Mouse (Mus musculus) kidney, embryonic 16.5 days (tissue): ENCODE results near the gene Tdrd7. TPM values are rescaled to one million over a fixed set of nuclear protein-coding genes. Genes with fewer than 3 reads are reported as not detected.

ENCODE experiments used
- ATAC-seq: fragments of 200-750 bp; cut with Nextera tagmentation; 2 replicates; pipeline ENCODE4 v1.8.0; 2017; ENCODE audit warnings: moderate TSS enrichment; ENCODE audit not compliant: low FRiP score, low TSS enrichment
- H3K27ac ChIP-seq: fragments of 300-500 bp; sonication (generic); 2 replicates; pipeline ENCODE4 v1.5.1; 2014; ENCODE audit warnings: low read length
- H3K27me3 ChIP-seq: fragments of 300-500 bp; sonication (generic); 2 replicates; pipeline ENCODE4 v1.6.1; 2014; ENCODE audit warnings: low read length, control low read depth, mixed read lengths; ENCODE audit not compliant: insufficient read depth
- H3K36me3 ChIP-seq: fragments of 300-500 bp; sonication (generic); 2 replicates; pipeline ENCODE4 v1.6.1; 2014; ENCODE audit warnings: low read length, control low read depth, mixed read lengths; ENCODE audit not compliant: insufficient read depth
- H3K4me1 ChIP-seq: fragments of 300-500 bp; sonication (generic); 2 replicates; pipeline ENCODE4 v1.6.1; 2014; ENCODE audit warnings: low read length, control low read depth, mixed read lengths; ENCODE audit not compliant: insufficient read depth
- H3K4me2 ChIP-seq: fragments of 300-500 bp; sonication (generic); replicated peaks from 2 replicates; pipeline ENCODE4 v1.6.1; 2014; ENCODE audit warnings: low read depth, low read length
- H3K4me3 ChIP-seq: fragments of 300-500 bp; sonication (generic); 2 replicates; pipeline ENCODE4 v1.5.1; 2014; ENCODE audit warnings: mild to moderate bottlenecking, low read length
- H3K9ac ChIP-seq: fragments of 300-500 bp; sonication (generic); replicated peaks from 2 replicates; pipeline ENCODE4 v1.6.1; 2014; ENCODE audit warnings: low read length
- H3K9me3 ChIP-seq: fragments of 300-500 bp; sonication (generic); 2 replicates; pipeline ENCODE4 v1.6.1; 2016; ENCODE audit warnings: low read length, control low read depth
- WGBS: fragments of 180-500 bp; shearing (Covaris S2); extraction: QIAGEN DNeasy Blood & Tissue Kit; methylation state at CpG from one replicate; pipeline ENCODE4 v1.1.7; 2014; 5-methylcytosine and 5-hydroxymethylcytosine counted together
- polyA plus RNA-seq: library from polyadenylated mRNA; unstranded; fragments of >200 nt; fragmentation: Nextera tagmentation; extraction: Ambion mirVana; gene quantifications from 2 replicates; pipeline ENCODE4 v1.2.1, GENCODE M21; 2015

The Tdrd7 gene
- polyA plus RNA-seq, 1 experiment from 2014 or later = 20.1 TPM

DNA sequence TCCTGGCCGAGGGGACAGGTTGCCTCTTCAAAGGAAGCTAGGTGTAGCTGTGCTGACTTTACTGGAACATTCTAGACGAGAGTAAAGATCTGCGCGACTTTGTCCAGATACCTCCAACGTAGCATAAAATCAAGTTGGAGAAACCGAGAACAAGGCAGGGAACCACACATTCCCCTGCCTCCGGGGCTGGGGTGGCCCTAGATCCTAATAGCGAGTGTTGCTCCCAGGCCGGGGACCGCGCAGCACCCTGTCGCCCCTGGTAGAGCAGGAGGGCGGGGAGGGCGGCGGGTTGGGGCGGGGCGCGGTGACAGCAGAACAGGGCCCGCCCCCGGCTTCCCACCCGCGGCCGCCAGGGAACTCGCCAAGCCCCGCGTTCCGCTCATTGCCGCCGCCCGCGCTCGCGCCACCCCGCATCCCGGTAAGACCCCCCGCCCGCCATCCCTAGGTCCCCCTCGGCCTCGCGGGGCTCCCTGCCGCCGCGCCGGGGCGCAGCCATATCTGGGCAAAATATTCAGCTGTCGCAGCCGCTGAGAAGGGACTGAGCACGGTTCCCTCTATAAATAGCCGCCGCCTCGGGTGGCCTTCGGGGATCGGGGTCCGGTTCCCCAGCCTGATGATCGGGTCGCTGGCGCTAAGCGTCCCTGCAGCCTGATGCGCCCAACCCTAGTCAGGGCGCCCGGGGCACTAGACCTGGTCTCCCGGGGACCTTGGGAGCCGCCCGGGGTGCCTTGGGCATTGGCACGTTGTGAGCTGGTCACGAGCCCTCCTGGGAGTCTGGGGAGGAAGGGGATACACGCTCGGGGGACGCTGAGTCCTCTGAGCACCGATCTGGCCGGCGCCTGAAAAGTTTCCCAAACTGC is 74.0 kb downstream of the Tdrd7 start, which contains the start of gene Tmod1:
TSS of gene Tmod1 (plus strand) at position 44 of the 860 bp plus-strand sequence.
- WGBS = under 1% methylated on average over 71 of the region's 72 CpGs
- H3K9me3 ChIP-seq = no peaks in the 10 kb centered on the region

DNA sequence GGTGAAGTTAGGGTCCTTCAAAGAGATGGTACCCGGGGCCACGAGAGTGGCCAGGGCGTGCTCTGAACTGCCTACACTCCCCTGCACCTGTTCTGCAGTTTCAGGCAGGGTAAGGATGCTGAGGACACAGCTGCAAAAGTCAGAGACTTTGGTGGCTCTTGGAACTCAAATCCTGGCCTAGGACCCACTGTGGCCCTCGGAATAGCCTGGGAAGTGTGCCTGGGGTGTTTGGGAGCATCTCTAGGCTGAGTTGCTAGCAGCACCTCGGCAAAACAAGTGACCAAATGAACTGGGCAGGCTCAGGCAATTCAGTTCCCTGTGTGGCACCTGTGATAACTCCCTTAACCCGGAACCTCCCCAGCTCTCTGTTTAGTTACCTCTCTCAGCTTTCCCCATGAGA is 74.8 kb downstream of the Tdrd7 start:
- Histone ChIP-seq H3K4me3 (peak overlapping the region; percentile 74), H3K27me3 (peaks cover 31% of the 10 kb centered on the region), H3K4me2 (peak overlapping the region; percentile 100), H3K9me3 (no peaks in the 10 kb centered on the region), H3K4me1 (peaks cover 22% of the 10 kb centered on the region), H3K36me3 (no peaks in the 10 kb centered on the region), H3K27ac (no peak overlapping the region), H3K9ac (peak overlapping the region; percentile 73; the same call in 1 of the 2 replicates)
- WGBS = 15% methylated on average over 6 of the region's 6 CpGs
- no peak for ATAC-seq

More for the DNA sequence above, 74.0 kb downstream of the Tdrd7 start, which contains the start of gene Tmod1:
- ATAC-seq = peak; percentile 74
- no peaks in the 10 kb centered on the region for H3K36me3 ChIP-seq
- H3K4me1 ChIP-seq = peaks cover 22% of the 10 kb centered on the region
- H3K27me3 ChIP-seq = peaks cover 31% of the 10 kb centered on the region
- peak within 1 kb of the TSS; percentile 100 for H3K4me2 ChIP-seq
- peak within 1 kb of the TSS; percentile 74 for H3K4me3 ChIP-seq
- H3K27ac ChIP-seq = no peak within 1 kb of the TSS
- peak within 1 kb of the TSS; percentile 73 for H3K9ac ChIP-seq

DNA sequence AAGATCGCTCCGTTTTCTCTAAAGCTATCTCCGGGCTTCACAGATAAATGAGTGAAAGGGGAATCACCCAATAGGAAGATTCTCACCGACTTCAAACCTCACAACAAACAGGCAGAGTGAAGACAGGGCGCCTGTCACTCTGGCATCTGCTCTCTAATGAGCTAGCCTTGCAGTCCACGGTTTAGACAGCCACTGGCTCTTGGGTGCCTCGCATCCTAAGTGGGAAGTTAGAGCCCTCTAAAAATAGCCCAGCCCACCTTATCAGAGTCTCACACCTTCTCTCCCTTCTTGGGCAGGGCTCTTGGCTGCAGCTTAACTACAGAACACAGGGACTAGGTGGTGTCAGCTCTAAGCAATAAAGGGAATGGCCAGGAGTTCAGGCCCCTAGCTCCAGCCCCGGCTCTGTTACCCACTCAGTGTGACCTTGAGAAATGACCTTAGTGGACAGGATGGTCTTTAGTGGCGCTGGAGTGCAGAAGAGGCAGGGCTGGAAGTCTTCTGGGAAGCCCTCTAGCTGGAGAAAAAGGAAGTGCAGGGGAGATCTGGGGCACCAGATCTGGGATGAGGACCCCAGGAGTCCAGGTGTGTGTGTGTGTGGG is 75.6 kb downstream of the Tdrd7 start:
- 26% methylated on average over 9 of the region's 9 CpGs for WGBS
- H3K27ac ChIP-seq = no peak overlapping the region
- H3K9ac ChIP-seq = no peak overlapping the region
- no peak overlapping the region for H3K4me3 ChIP-seq
- H3K36me3 ChIP-seq = no peaks in the 10 kb centered on the region
- no peak overlapping the region for H3K4me2 ChIP-seq
- H3K4me1 ChIP-seq = peaks cover 22% of the 10 kb centered on the region
- peaks cover 31% of the 10 kb centered on the region for H3K27me3 ChIP-seq
- H3K9me3 ChIP-seq = no peaks in the 10 kb centered on the region
- ATAC-seq = peak; percentile 13; the same call in 1 of the 2 replicates

DNA sequence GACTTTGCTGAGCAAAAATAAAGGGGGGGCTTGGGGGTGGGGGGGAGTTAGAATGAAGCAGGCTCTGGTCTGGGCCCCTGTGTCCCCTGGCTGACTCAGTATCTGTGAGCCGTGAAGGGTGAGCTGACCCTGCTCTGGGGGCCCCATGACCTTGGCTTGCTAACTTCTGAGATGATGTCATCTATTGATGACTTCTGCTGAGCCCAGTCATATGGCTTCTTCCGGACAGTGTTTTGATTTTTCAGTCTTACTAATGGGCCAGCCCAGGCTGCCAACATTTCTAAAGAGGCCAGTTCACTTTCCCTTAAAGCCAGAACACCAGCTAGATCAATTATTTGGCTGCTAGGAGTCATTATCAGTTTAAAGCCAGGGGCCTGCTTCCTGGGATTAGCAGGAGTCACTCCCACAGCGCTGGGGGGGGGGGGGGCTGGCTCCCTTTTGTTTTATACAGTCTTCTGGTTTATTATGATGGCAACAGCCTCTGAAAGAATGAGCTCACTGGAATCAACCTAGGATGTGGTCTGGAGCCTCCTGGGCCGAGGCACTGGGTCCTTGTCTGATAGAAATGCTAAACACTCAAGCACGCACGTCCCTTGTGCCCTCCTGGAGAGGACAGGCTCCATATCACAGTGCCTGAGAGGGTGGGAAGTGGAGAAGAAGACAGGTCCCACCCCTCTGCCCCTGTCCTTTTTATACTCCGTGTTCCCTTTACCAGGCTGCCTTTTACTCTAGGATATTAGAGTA is 76.8 kb downstream of the Tdrd7 start:
- Histone ChIP-seq H3K9ac (no peak overlapping the region), H3K36me3 (no peaks in the 10 kb centered on the region), H3K4me1 (peaks cover 22% of the 10 kb centered on the region), H3K27me3 (peaks cover 31% of the 10 kb centered on the region), H3K27ac (no peak overlapping the region), H3K4me2 (no peak overlapping the region), H3K9me3 (no peaks in the 10 kb centered on the region), H3K4me3 (no peak overlapping the region)
- 51% methylated on average over 7 of the region's 7 CpGs for WGBS
- ATAC-seq = 0 out of 2 replicates have a peak, but pooled peaks have one; percentile 24

DNA sequence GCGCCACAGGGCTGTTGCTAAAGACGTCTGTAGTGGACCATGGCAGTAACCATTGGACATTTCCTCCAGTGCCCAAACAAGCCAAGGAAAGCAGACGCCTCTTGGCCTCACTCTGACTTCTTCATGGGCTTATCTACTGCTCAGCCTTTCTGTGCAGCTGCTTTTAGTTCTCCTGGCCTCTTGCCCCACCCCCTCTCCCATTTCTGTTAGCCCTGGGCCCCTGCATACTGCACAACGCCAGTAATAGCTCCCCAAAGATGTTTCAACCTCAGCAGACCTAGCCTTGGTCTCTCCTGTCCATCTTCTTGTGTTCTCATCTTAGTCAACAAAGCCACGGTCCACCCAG is 77.3 kb downstream of the Tdrd7 start:
- no peak overlapping the region for H3K9ac ChIP-seq
- no peak overlapping the region for H3K27ac ChIP-seq
- WGBS = 47% methylated on average over 5 of the region's 5 CpGs

DNA sequence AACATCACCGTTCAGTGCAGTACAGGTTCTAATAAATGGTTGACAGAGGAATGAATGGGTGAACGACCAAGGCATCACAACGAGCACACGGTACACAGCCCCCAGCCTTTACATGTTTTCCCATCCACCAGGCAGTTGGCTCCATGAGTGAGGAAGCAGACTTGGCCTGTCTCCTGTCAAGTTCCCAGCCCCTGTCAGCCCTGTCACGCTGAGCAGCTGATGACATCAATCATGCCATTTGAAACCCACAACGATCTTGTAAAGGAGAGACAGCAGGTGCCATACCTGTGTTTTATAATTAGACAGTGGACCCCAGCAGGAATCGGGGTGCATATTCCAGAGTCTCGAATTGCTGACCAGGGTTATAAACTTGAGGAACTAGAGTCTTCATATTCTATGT is 78.2 kb downstream of the Tdrd7 start:
- H3K9ac ChIP-seq = no peak overlapping the region
- no peak overlapping the region for H3K4me3 ChIP-seq
- H3K27me3 ChIP-seq = peaks cover 20% of the 10 kb centered on the region
- H3K9me3 ChIP-seq = no peaks in the 10 kb centered on the region
- no peak for ATAC-seq
- no peak overlapping the region for H3K4me2 ChIP-seq
- 54% methylated on average over 8 of the region's 8 CpGs for WGBS
- no peaks in the 10 kb centered on the region for H3K36me3 ChIP-seq
- H3K4me1 ChIP-seq = peaks cover 21% of the 10 kb centered on the region
- H3K27ac ChIP-seq = no peak overlapping the region

More for the DNA sequence above, 77.3 kb downstream of the Tdrd7 start:
- Histone ChIP-seq H3K36me3 (no peaks in the 10 kb centered on the region), H3K4me1 (peaks cover 22% of the 10 kb centered on the region), H3K27me3 (peaks cover 29% of the 10 kb centered on the region), H3K4me2 (no peak overlapping the region), H3K9me3 (no peaks in the 10 kb centered on the region), H3K4me3 (no peak overlapping the region)
- no peak for ATAC-seq

DNA sequence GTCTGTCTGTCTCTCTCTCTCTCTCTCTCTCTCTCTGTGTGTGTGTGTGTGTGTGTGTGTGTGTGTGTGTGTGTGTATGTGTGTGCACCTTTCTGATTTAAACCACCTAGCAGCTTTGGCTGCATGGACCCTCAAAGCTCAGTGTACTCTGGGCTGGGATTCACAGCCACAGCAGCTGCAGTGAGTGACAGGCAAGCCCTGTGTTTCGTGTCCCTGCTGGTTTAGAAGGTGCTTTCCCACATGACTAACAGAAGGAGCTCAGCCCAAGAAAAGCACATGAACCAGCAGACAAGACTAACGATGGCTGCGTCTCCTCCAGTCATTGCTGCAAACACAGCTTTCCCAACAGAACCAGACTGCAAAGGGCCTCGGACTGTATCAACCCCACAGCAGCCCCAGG is 82.8 kb downstream of the Tdrd7 start:
- H3K36me3 ChIP-seq = no peaks in the 10 kb centered on the region
- H3K27ac ChIP-seq = no peak overlapping the region
- ATAC-seq = no peak
- no peaks in the 10 kb centered on the region for H3K27me3 ChIP-seq
- 61% methylated on average over 4 of the region's 4 CpGs for WGBS
- no peak overlapping the region for H3K4me2 ChIP-seq
- no peaks in the 10 kb centered on the region for H3K4me1 ChIP-seq
- H3K9ac ChIP-seq = no peak overlapping the region
- H3K4me3 ChIP-seq = no peak overlapping the region
- peaks cover 3% of the 10 kb centered on the region; the same call in 1 of the 2 replicates for H3K9me3 ChIP-seq

DNA sequence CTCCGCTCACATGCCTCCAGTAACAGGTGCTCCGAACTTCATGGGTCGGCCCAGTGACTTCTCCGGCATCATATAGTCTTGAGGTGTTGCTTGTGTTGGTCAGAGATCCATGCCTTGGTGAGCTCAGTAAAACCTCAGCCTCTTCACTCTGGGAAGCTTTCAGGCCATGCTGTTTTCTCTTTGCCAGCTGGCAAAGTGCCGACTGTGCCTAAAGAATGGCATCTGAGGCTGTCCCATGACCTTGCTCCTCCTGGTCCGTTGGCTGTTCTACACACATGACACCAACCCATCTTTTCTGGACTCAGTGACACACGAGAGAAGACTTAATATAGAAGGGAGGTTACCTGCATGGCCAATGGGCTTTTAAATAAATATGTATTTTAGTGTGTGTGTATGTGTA is 83.3 kb downstream of the Tdrd7 start:
- H3K27ac ChIP-seq = no peak overlapping the region
- H3K9ac ChIP-seq = no peak overlapping the region
- no peaks in the 10 kb centered on the region for H3K36me3 ChIP-seq
- H3K9me3 ChIP-seq = peaks cover 3% of the 10 kb centered on the region; the same call in 1 of the 2 replicates
- no peaks in the 10 kb centered on the region for H3K4me1 ChIP-seq
- no peak for ATAC-seq
- WGBS = 80% methylated on average over 7 of the region's 7 CpGs
- H3K4me2 ChIP-seq = no peak overlapping the region
- H3K4me3 ChIP-seq = no peak overlapping the region
- no peaks in the 10 kb centered on the region for H3K27me3 ChIP-seq

DNA sequence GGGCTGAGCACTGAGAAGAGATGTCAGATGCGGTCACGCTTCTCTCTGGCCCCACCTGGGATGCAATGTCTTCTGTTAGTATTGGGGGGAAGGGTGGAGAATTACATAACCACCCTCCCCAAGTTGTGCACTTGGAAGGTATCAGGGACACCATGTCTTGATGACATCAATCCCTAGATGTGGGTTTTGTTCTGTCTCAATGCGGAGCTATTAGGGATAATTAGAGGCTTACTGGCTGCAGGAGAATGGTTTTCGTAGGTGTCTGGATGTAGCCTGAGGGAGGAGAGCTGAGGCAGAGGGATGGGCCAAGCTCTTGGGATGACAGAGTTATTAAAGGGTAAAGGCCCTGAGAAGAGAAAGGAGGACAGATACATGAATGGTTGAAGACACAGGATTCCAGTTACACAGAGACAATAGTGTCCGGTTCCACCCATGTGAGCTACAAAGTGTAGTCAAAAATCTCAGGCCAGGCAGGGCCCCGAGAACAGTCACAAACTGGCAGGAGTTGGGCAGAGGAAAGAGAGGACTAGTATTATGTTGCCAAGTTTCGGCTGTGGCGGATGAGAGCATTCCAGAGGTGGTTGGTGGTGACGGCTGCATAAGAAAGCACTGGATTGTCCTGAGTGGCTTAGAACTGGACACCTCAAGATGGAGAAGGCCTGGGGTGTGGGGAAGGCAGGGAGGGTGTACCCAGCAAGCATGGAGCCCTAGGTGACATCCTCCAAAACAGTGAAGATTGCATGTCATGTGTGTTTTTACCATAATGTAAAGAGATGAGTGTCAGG is 88.4 kb downstream of the Tdrd7 start:
- no peaks in the 10 kb centered on the region for H3K36me3 ChIP-seq
- no peak overlapping the region for H3K4me2 ChIP-seq
- H3K9me3 ChIP-seq = peaks cover 10% of the 10 kb centered on the region
- H3K27me3 ChIP-seq = no peaks in the 10 kb centered on the region
- WGBS = 72% methylated on average over 9 of the region's 9 CpGs
- no peak overlapping the region for H3K9ac ChIP-seq
- H3K4me1 ChIP-seq = no peaks in the 10 kb centered on the region
- no peak; the same call in 1 of the 2 replicates for ATAC-seq
- H3K4me3 ChIP-seq = no peak overlapping the region
- H3K27ac ChIP-seq = no peak overlapping the region
